8 mouse cellular contexts compared by ENCODE assay signal in genomic region chr2:170411490-170412168, GRCm38 (mm10). TPM values are rescaled to one million over a fixed set of nuclear protein-coding genes. Genes with fewer than 3 reads are reported as not detected.
DNase-seq lines count a peak whose midpoint lies in the region; ATAC-seq and TF ChIP-seq lines count a peak whose summit lies in the region.

No protein-coding gene starts in this region.

- TF ChIP-seq CTCF in heart, postnatal 0 days (IDR thresholded peaks at IDR 0.05; ENCODE audit: low read depth) = no peak

- no peaks in the 10 kb centered on the region for H3K36me3 ChIP-seq in heart, postnatal 0 days (replicated peaks; ENCODE audit: control insufficient read depth, insufficient read depth, low read length)
- H3K36me3 ChIP-seq in hindbrain, embryonic 16.5 days (ENCODE audit: control insufficient read depth, insufficient read depth, low read length) = no peaks in the 10 kb centered on the region
- H3K36me3 ChIP-seq in neural tube, embryonic 12.5 days = no peaks in the 10 kb centered on the region

- no peak overlapping the region for H3K9ac ChIP-seq in heart, postnatal 0 days (replicated peaks; ENCODE audit: low read depth, low read length)
- no peak overlapping the region for H3K9ac ChIP-seq in hindbrain, embryonic 16.5 days (ENCODE audit: low read depth, low read length)
- H3K9ac ChIP-seq in neural tube, embryonic 12.5 days = no peak overlapping the region

- H3K9me3 ChIP-seq in heart, postnatal 0 days (replicated peaks; ENCODE audit: control insufficient read depth, low read length) = no peaks in the 10 kb centered on the region
- H3K9me3 ChIP-seq in hindbrain, embryonic 16.5 days (ENCODE audit: control insufficient read depth, low read length) = no peaks in the 10 kb centered on the region
- H3K9me3 ChIP-seq in neural tube, embryonic 12.5 days = no peaks in the 10 kb centered on the region

- DNase-seq in heart, postnatal 0 days (ENCODE audit: low spot score) = no peak
- DNase-seq in heart, adult 11 months = no peak
- DNase-seq in embryo, embryonic 11 days = peak; percentile 50
- DNase-seq in thymus, postnatal 14 days = no peak
- no peak for DNase-seq in cerebellum, adult 8-10 months
- DNase-seq in frontal cortex, adult 2 months (ENCODE audit: extremely low spot score in 1 of 2, low spot score in 1 of 2) = no peak

- ATAC-seq in heart, postnatal 0 days (ENCODE audit: insufficient read depth, low read depth) = no peak
- 0 out of 2 replicates have a peak, but pooled peaks have one; percentile 35 for ATAC-seq in hindbrain, embryonic 16.5 days
- ATAC-seq in neural tube, embryonic 12.5 days (ENCODE audit: low FRiP score, low read depth) = no peak

- 0 out of 2 replicates have a peak overlapping the region, but pooled peaks have one; percentile 13 for H3K4me2 ChIP-seq in heart, postnatal 0 days (ENCODE audit: low read depth, low read length)
- H3K4me2 ChIP-seq in hindbrain, embryonic 16.5 days (ENCODE audit: low read length) = peak overlapping the region; percentile 44
- H3K4me2 ChIP-seq in neural tube, embryonic 12.5 days (replicated peaks) = peak overlapping the region; percentile 50

- no peak overlapping the region for H3K27ac ChIP-seq in heart, postnatal 0 days (ENCODE audit: low read depth)
- H3K27ac ChIP-seq in hindbrain, embryonic 16.5 days (ENCODE audit: low read depth, low read length) = no peak overlapping the region
- no peak overlapping the region for H3K27ac ChIP-seq in neural tube, embryonic 12.5 days

- 5% methylated on average over 13 of the region's 13 CpGs for WGBS in heart, postnatal 0 days
- 12% methylated on average over 13 of the region's 13 CpGs for WGBS in hindbrain, embryonic 16.5 days
- 6% methylated on average over 13 of the region's 13 CpGs for WGBS in neural tube, embryonic 12.5 days

- no peak for TF ChIP-seq EP300 in heart, postnatal 0 days (IDR thresholded peaks at IDR 0.05; ENCODE audit: low read depth)

- H3K4me3 ChIP-seq in heart, postnatal 0 days (ENCODE audit: low read depth, low read length) = no peak overlapping the region
- H3K4me3 ChIP-seq in hindbrain, embryonic 16.5 days (ENCODE audit: low read length) = no peak overlapping the region; the same call in 1 of the 2 replicates
- peak overlapping the region; percentile 20; the same call in 1 of the 2 replicates for H3K4me3 ChIP-seq in neural tube, embryonic 12.5 days

- peaks cover 58% of the 10 kb centered on the region for H3K27me3 ChIP-seq in heart, postnatal 0 days (ENCODE audit: control insufficient read depth, insufficient read depth, low read length)
- H3K27me3 ChIP-seq in hindbrain, embryonic 16.5 days (replicated peaks; ENCODE audit: control insufficient read depth, insufficient read depth, low read length) = 0 out of 2 replicates have a peak, but pooled peaks cover 4% of the 10 kb centered on the region
- peaks cover 12% of the 10 kb centered on the region; the same call in 1 of the 2 replicates for H3K27me3 ChIP-seq in neural tube, embryonic 12.5 days (replicated peaks)

- no peaks in the 10 kb centered on the region for H3K4me1 ChIP-seq in heart, postnatal 0 days (ENCODE audit: control insufficient read depth, insufficient read depth)
- peaks cover 4% of the 10 kb centered on the region for H3K4me1 ChIP-seq in hindbrain, embryonic 16.5 days (ENCODE audit: control insufficient read depth, insufficient read depth, low read depth, low read length)
- H3K4me1 ChIP-seq in neural tube, embryonic 12.5 days = peaks cover 18% of the 10 kb centered on the region; the same call in 1 of the 2 replicates

RNA-seq across cellular contexts. Expression of gene Bcas1, which starts 16.0 kb away (rescaled TPM):
- not detected in 2 replicates for total RNA-seq in heart, postnatal 0 days (2014; rRNA removed; ENCODE audit: low replicate concordance)
- 0.38 and 0.45 TPM in 2 replicates for polyA plus RNA-seq in heart, postnatal 0 days (2015; fragmentation: Nextera tagmentation; extraction: Ambion mirVana)
- polyA plus RNA-seq in hindbrain, embryonic 16.5 days (2015; fragmentation: Nextera tagmentation; extraction: Ambion mirVana) = 16.7 and 20.0 TPM in 2 replicates
- 8.9 and 12.8 TPM in 2 replicates for polyA plus RNA-seq in neural tube, embryonic 12.5 days (2016; fragmentation: Nextera tagmentation; extraction: Ambion mirVana)
- polyA plus RNA-seq in frontal cortex, adult 2 months (2012; rRNA removed) = 87.9 and 104 TPM in 2 replicates
